Mouse (Mus musculus): Measurements from ENCODE around the gene Abca3.
"Not testable (repeated sequence)": the region's sequence is repeated elsewhere in the genome, so short reads cannot be mapped to it uniquely, and the experiment has no call there.

Gene Abca3

DNA sequence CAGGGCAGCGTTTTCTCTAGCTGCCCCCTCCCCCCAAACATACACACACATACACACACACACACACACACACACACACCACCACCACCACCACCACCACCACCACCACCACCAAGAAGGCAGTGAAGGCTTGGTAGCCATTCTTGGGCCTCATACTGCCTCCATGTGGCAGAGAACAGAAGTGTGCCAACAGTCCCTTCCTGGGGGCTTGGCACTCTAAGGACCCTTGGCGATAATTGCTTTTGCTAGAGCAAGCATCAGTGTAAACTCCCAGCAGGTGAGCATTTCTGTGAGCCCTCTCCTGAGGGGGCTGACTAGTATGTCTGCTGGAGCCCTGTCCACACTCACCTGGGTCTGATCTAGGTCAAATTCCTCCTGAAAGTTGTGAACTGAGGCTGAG lies 89.4 kb downstream of the Abca3 start:
- DNase-seq (ENCODE audit: low spot score) = no peak

- DNase-seq (ENCODE audit: low spot score) = no peak
Measured at GRCm38 (mm10) chr17:24442107-24442506, 90.4 kb downstream of the Abca3 start.

- no peak for DNase-seq (ENCODE audit: low spot score)
Measured at GRCm38 (mm10) chr17:24442632-24443155, 90.9 kb downstream of the Abca3 start, which contains the start of gene Dnase1l2. Gene Dnase1l2 (minus strand): TSS chr17:24443105.

- DNase-seq (ENCODE audit: low spot score) = no peak
Measured at GRCm38 (mm10) chr17:24443409-24443808, 91.7 kb downstream of the Abca3 start.

GRCm38 (mm10) chr17:24446590-24446989 lies 94.8 kb downstream of the Abca3 start:
- DNase-seq (ENCODE audit: low spot score) = no peak

DNA sequence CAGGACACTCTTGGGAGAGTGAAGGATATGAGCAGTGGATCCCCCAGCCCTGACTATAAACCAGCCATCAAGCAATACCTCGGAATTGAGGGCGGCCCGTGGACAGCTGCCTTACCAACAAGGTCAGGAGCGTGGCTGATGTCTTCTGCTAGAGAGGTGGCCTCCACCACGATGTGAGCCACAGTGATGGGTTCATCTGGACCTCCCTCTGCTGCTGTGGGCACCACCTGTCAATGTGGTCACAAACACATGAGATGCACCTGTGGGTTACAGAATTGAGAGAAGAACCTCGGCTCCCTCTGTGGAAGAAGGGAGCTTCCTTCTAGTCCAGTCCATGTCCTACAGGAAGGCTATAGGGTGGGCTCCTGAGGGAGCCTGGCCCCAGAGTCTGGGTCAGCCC lies 97.8 kb downstream of the Abca3 start:
- no peak for DNase-seq (ENCODE audit: low spot score)

DNA sequence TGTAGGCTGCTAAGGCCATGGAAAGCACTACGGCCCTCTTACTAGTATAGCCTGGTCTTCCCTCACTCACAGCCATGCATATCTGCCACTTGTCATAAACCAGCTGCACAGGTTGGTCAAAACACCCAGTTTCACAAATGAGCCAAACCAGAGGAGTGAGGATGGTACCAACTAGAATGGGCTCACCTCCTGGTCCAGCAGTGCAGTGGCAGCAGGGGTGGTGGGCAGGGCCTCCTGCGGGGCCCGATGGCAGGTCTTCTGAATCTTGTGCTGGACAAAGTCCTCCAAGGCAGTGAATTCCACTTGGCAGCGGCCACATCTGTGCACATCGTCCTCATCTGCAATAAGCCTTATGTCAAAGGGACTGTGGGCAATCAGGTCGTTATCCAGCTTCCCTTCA lies 99.5 kb downstream of the Abca3 start:
- no peak for DNase-seq (ENCODE audit: low spot score)

DNA sequence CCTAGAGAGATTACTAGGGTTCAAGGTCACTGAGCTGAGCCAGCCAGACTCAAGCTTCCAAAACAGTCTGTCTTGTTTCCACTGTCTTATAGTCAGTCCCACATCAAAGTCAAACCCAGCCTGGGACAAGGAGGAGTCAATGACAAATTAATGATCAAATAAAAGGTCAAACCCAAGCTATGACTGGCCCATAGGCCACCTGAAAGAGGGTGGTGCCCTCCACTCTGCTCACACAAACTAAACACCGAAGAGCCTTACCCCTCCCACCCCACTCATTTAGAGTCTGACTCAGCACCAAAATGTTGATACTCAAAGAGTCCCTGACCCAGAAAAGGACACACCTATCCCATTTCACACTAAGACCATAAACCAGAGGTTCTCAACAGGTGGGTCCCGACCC lies 101.6 kb downstream of the Abca3 start:
- DNase-seq (ENCODE audit: low spot score) = no peak

GRCm38 (mm10) chr17:24454218-24454755 lies 102.5 kb downstream of the Abca3 start:
- DNase-seq (ENCODE audit: low spot score) = no peak

GRCm38 (mm10) chr17:24454756-24455522 lies 103.2 kb downstream of the Abca3 start:
- DNase-seq (ENCODE audit: low spot score) = peak; percentile 99

DNA sequence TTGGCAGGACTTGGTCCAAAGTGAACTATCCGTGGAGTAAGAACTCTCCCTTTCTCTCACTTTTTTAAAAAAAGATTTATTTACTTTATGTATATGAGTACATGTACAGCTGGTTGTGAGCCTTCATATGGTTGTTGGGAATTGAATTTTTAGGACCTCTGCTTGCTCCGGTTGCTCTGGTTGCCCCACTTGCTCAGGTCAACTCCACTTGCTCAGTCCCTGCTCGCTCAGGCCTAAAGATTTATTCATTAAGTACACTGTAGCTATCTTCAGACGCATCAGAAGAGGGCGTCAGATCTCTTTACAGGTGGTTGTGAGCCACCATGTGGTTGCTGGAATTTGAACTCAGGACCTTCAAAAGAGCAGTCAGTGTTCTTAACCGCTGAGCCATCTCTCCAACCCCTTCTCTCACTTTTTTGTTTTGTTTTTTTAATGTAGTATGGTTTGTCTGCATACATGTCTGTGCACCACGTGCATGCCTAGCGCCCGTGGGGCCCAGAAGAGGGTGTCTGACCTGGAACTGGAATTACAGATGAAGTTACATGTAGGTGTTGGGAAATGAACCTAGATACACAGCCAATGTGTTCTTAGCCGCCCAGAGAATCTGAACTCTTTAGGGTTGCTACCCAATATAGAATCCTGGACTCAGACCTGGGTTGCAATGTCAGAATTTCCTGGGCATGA lies 103.9 kb downstream of the Abca3 start:
- not testable (repeated sequence) for DNase-seq (ENCODE audit: low spot score)

Measured in ovary, adult 18-20 months (tissue).